Mouse (Mus musculus): Measurements from ENCODE around the gene C2. TPM values are rescaled to one million over a fixed set of nuclear protein-coding genes. Genes with fewer than 3 reads are reported as not detected.
A peak's percentile ranks its signal among the peaks of the same experiment; 100 is the strongest.

C2 gene
- polyA plus RNA-seq, 1 experiment, result 0.43 TPM

- H3ac ChIP-seq (ENCODE audit: control insufficient read depth, insufficient read length), result peak overlapping the region; percentile 48
- no peak for TF ChIP-seq REST (IDR thresholded peaks at IDR 0.05; ENCODE audit: insufficient read depth, insufficient read length)
- TF ChIP-seq E2F4 (IDR thresholded peaks at IDR 0.05; ENCODE audit: insufficient read depth), result no peak
- TF ChIP-seq MAX (IDR thresholded peaks at IDR 0.05; ENCODE audit: low read depth), result no peak
- peak; percentile 57 for TF ChIP-seq TCF3 (IDR thresholded peaks at IDR 0.05; ENCODE audit: insufficient read length, low read depth)
- peak; percentile 54 for TF ChIP-seq TCF12 (IDR thresholded peaks at IDR 0.05; ENCODE audit: insufficient read depth, poor library complexity, severe bottlenecking)
- TF ChIP-seq MYOG (IDR thresholded peaks at IDR 0.05; ENCODE audit: control insufficient read depth in 1 of 3, insufficient read depth in 1 of 3, insufficient read length in 2 of 3, low read depth in 2 of 3), result peak; percentile 53 to 95 (median 90)
- peak; percentile 74 for TF ChIP-seq POLR2A (IDR thresholded peaks at IDR 0.05; ENCODE audit: insufficient read length, low read depth)
- TF ChIP-seq POLR2AphosphoS2 (IDR thresholded peaks at IDR 0.05; ENCODE audit: insufficient read length, low read depth), result peak; percentile 69
- peak in 2 of 3 experiments; percentile 93 to 97 for TF ChIP-seq MYOD1 (IDR thresholded peaks at IDR 0.05; ENCODE audit: control insufficient read depth in 1 of 3, insufficient read length in 2 of 3, low read depth in 2 of 3)
- peak overlapping the region; percentile 29 for H3K4me3 ChIP-seq
- H3K79me2 ChIP-seq (ENCODE audit: control insufficient read depth, insufficient read depth), result peaks cover 2% of the 10 kb centered on the region
- peak overlapping the region; percentile 66 for H3K4me2 ChIP-seq (ENCODE audit: low read depth)
- no peaks in the 10 kb centered on the region for H3K36me3 ChIP-seq (ENCODE audit: control insufficient read depth, insufficient read depth)
- no peaks in the 10 kb centered on the region for H3K27me3 ChIP-seq (ENCODE audit: control insufficient read depth, insufficient read depth, insufficient read length)
These were observed 3.9 kb downstream of the C2 start for GRCm38 (mm10) chr17:34894074-34894597.

GRCm38 (mm10) chr17:34893072-34893824 lies 4.8 kb downstream of the C2 start:
- Histone ChIP-seq H3ac (ENCODE audit: control insufficient read depth, insufficient read length) (peak overlapping the region; percentile 48), H3K79me2 (ENCODE audit: control insufficient read depth, insufficient read depth) (no peaks in the 10 kb centered on the region), H3K4me3 (peak overlapping the region; percentile 29), H3K27me3 (ENCODE audit: control insufficient read depth, insufficient read depth, insufficient read length) (no peaks in the 10 kb centered on the region), H3K4me2 (ENCODE audit: low read depth) (peak overlapping the region; percentile 66), H3K36me3 (ENCODE audit: control insufficient read depth, insufficient read depth) (no peaks in the 10 kb centered on the region)
- no peak for TF ChIP-seq MYOD1 (IDR thresholded peaks at IDR 0.05; ENCODE audit: control insufficient read depth in 1 of 3, insufficient read length in 2 of 3, low read depth in 2 of 3)
- no peak for TF ChIP-seq TCF3 (IDR thresholded peaks at IDR 0.05; ENCODE audit: insufficient read length, low read depth)
- no peak for TF ChIP-seq REST (IDR thresholded peaks at IDR 0.05; ENCODE audit: insufficient read depth, insufficient read length)
- no peak for TF ChIP-seq MAX (IDR thresholded peaks at IDR 0.05; ENCODE audit: low read depth)
- TF ChIP-seq POLR2A (IDR thresholded peaks at IDR 0.05; ENCODE audit: insufficient read length, low read depth), result no peak
- no peak for TF ChIP-seq POLR2AphosphoS2 (IDR thresholded peaks at IDR 0.05; ENCODE audit: insufficient read length, low read depth)
- no peak for TF ChIP-seq CEBPB (IDR thresholded peaks at IDR 0.05; ENCODE audit: insufficient read depth, poor library complexity, severe bottlenecking)
- TF ChIP-seq E2F4 (IDR thresholded peaks at IDR 0.05; ENCODE audit: insufficient read depth), result no peak
- no peak for TF ChIP-seq TCF12 (IDR thresholded peaks at IDR 0.05; ENCODE audit: insufficient read depth, poor library complexity, severe bottlenecking)

- H3ac ChIP-seq (ENCODE audit: control insufficient read depth, insufficient read length), result no peak overlapping the region
- H3K27me3 ChIP-seq (ENCODE audit: control insufficient read depth, insufficient read depth, insufficient read length), result no peaks in the 10 kb centered on the region
- no peak for TF ChIP-seq REST (IDR thresholded peaks at IDR 0.05; ENCODE audit: insufficient read depth, insufficient read length)
- no peak for TF ChIP-seq SRF (IDR thresholded peaks at IDR 0.05; ENCODE audit: control insufficient read depth, insufficient read length, low read depth)
- TF ChIP-seq E2F4 (IDR thresholded peaks at IDR 0.05; ENCODE audit: insufficient read depth), result no peak
- TF ChIP-seq MYOD1 (IDR thresholded peaks at IDR 0.05; ENCODE audit: control insufficient read depth in 1 of 3, insufficient read length in 2 of 3, low read depth in 2 of 3), result no peak
- TF ChIP-seq CEBPB (IDR thresholded peaks at IDR 0.05; ENCODE audit: insufficient read depth, poor library complexity, severe bottlenecking), result no peak
- TF ChIP-seq TCF12 (IDR thresholded peaks at IDR 0.05; ENCODE audit: insufficient read depth, poor library complexity, severe bottlenecking), result no peak
- TF ChIP-seq POLR2AphosphoS2 (IDR thresholded peaks at IDR 0.05; ENCODE audit: insufficient read length, low read depth), result no peak
- TF ChIP-seq TCF3 (IDR thresholded peaks at IDR 0.05; ENCODE audit: insufficient read length, low read depth), result no peak
- no peak overlapping the region for H3K4me3 ChIP-seq
- H3K79me2 ChIP-seq (ENCODE audit: control insufficient read depth, insufficient read depth), result no peaks in the 10 kb centered on the region
- no peaks in the 10 kb centered on the region for H3K36me3 ChIP-seq (ENCODE audit: control insufficient read depth, insufficient read depth)
- no peak overlapping the region for H3K4me2 ChIP-seq (ENCODE audit: low read depth)
These were observed 6.7 kb downstream of the C2 start for GRCm38 (mm10) chr17:34891377-34891776.

GRCm38 (mm10) chr17:34890074-34890743 lies 7.9 kb downstream of the C2 start:
- Histone ChIP-seq H3K27me3 (ENCODE audit: control insufficient read depth, insufficient read depth, insufficient read length) (no peaks in the 10 kb centered on the region), H3K4me3 (no peak overlapping the region), H3K4me2 (ENCODE audit: low read depth) (no peak overlapping the region), H3K79me2 (ENCODE audit: control insufficient read depth, insufficient read depth) (no peaks in the 10 kb centered on the region), H3K36me3 (ENCODE audit: control insufficient read depth, insufficient read depth) (no peaks in the 10 kb centered on the region), H3ac (ENCODE audit: control insufficient read depth, insufficient read length) (no peak overlapping the region)
- no peak for TF ChIP-seq POLR2AphosphoS2 (IDR thresholded peaks at IDR 0.05; ENCODE audit: insufficient read length, low read depth)
- no peak for TF ChIP-seq USF1 (IDR thresholded peaks at IDR 0.05; ENCODE audit: low read depth)
- no peak for TF ChIP-seq MYOG (IDR thresholded peaks at IDR 0.05; ENCODE audit: control insufficient read depth in 1 of 3, insufficient read depth in 1 of 3, insufficient read length in 2 of 3, low read depth in 2 of 3)
- TF ChIP-seq REST (IDR thresholded peaks at IDR 0.05; ENCODE audit: insufficient read depth, insufficient read length), result no peak
- no peak for TF ChIP-seq MYOD1 (IDR thresholded peaks at IDR 0.05; ENCODE audit: control insufficient read depth in 1 of 3, insufficient read length in 2 of 3, low read depth in 2 of 3)
- no peak for TF ChIP-seq CEBPB (IDR thresholded peaks at IDR 0.05; ENCODE audit: insufficient read depth, poor library complexity, severe bottlenecking)
- no peak for TF ChIP-seq TCF3 (IDR thresholded peaks at IDR 0.05; ENCODE audit: insufficient read length, low read depth)
- no peak for TF ChIP-seq POLR2A (IDR thresholded peaks at IDR 0.05; ENCODE audit: insufficient read length, low read depth)
- TF ChIP-seq MAX (IDR thresholded peaks at IDR 0.05; ENCODE audit: low read depth), result no peak
- no peak for TF ChIP-seq E2F4 (IDR thresholded peaks at IDR 0.05; ENCODE audit: insufficient read depth)
- TF ChIP-seq TCF12 (IDR thresholded peaks at IDR 0.05; ENCODE audit: insufficient read depth, poor library complexity, severe bottlenecking), result no peak
- no peak for TF ChIP-seq SRF (IDR thresholded peaks at IDR 0.05; ENCODE audit: control insufficient read depth, insufficient read length, low read depth)

Measured in myocyte (in vitro differentiated cells).